Mouse (Mus musculus) forebrain, postnatal 0 days (tissue): ENCODE data around the gene Tulp2. TPM values are rescaled to one million over a fixed set of nuclear protein-coding genes. Genes with fewer than 3 reads are reported as not detected.

Experiments
- ATAC-seq: fragments of 200-750 bp; cut with Nextera tagmentation; 2 replicates; pipeline ENCODE4 v1.8.0; 2017; ENCODE audit warnings: mild to moderate bottlenecking, moderate library complexity
- DNase-seq: peaks from one replicate; pipeline ENCODE4 v3.0.0-alpha.2; 2015
- H3K27ac ChIP-seq: fragments of 300-500 bp; sonication (generic); 2 replicates; pipeline ENCODE4 v1.5.1; 2014; ENCODE audit warnings: low read depth, mild to moderate bottlenecking, antibody characterized with exemption, low read length, moderate library complexity, mixed read lengths
- H3K27me3 ChIP-seq: fragments of 300-500 bp; sonication (generic); 2 replicates; pipeline ENCODE4 v1.6.1; 2014; ENCODE audit warnings: mild to moderate bottlenecking, low read length, mixed read lengths; ENCODE audit not compliant: insufficient read depth
- H3K36me3 ChIP-seq: fragments of 300-500 bp; sonication (generic); 2 replicates; pipeline ENCODE4 v1.6.1; 2014; ENCODE audit warnings: mild to moderate bottlenecking, moderate library complexity; ENCODE audit not compliant: insufficient read depth
- H3K4me1 ChIP-seq: fragments of 300-500 bp; sonication (generic); 2 replicates; pipeline ENCODE4 v1.6.1; 2014; ENCODE audit warnings: antibody characterized with exemption; ENCODE audit not compliant: insufficient read depth
- H3K4me2 ChIP-seq: fragments of 300-500 bp; sonication (generic); 2 replicates; pipeline ENCODE4 v1.6.1; 2014; ENCODE audit warnings: low read depth, mild to moderate bottlenecking, moderate library complexity
- H3K4me3 ChIP-seq: fragments of 300-500 bp; sonication (generic); 2 replicates; pipeline ENCODE4 v1.5.1; 2014; ENCODE audit warnings: low read depth, low read length, mixed read lengths
- H3K9ac ChIP-seq: fragments of 300-500 bp; sonication (generic); 2 replicates; pipeline ENCODE4 v1.6.1; 2014; ENCODE audit warnings: mild to moderate bottlenecking
- H3K9me3 ChIP-seq: fragments of 300-500 bp; sonication (generic); 2 replicates; pipeline ENCODE4 v1.6.1; 2016; ENCODE audit warnings: low read length
- CTCF ChIP-seq: sonication (generic); IDR thresholded peaks from 2 replicates; pipeline ENCODE4 v1.5.1; 2016; ENCODE audit warnings: antibody characterized with exemption, control low read depth, low read depth
- WGBS: fragments of 180-500 bp; shearing (Covaris S2); extraction: QIAGEN DNeasy Blood & Tissue Kit; methylation state at CpG from one replicate; pipeline ENCODE4 v1.1.7; 2014; 5-methylcytosine and 5-hydroxymethylcytosine counted together
- polyA plus RNA-seq: library from polyadenylated mRNA; unstranded; fragments of >200 nt; fragmentation: Nextera tagmentation; extraction: Ambion mirVana; gene quantifications from 2 replicates; pipeline ENCODE4 v1.2.1, GENCODE M21; 2015
- total RNA-seq: library from RNA; depleted of rRNA; stranded (reverse); fragments of >200 nt; gene quantifications from 2 replicates; pipeline ENCODE4 v1.2.3, GENCODE M21; 2014

Tulp2 gene
- total and polyA plus RNA-seq, 2 experiments from 2014 or later: 0.07 to 0.19 TPM

DNA sequence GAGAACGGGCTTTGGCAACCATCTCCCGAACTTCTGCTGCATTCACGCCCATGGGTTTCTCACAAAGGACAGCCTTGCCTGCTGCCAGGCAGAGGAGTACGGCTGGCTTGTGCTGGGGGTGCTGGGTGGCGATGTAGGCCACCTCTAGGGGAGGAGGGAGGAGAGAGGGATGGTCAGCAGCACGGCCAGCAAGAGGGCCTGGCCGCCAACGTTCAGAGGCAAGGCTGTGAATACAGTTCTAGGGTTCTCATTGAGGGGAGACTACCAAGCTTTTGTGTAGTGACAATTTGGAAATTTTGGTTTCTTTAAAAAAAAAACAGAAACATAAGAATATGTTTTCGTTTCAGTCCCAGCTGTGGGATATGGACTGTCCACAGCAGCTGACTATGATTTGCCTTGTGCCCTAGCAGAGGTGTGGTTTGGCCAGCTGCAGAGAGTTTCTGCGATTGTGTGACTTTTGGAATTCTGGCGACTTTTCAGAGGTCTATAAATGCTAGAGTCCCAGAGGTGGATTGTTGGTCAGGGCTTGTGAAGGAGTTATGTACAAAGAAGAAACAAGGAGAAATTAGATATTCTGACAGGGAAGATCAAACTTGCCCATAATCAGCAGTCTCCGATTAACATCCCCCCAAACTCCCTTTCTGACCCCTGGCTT is 5.2 kb downstream of the Tulp2 start, which contains the start of gene Gm45808:
Gm45808 (minus strand) TSS at position 51 of the 655 bp plus-strand sequence.
- ATAC-seq (no peak), DNase-seq (no peak)
- Histone ChIP-seq H3K4me3 (no peak within 1 kb of the TSS), H3K9ac (peak within 1 kb of the TSS; percentile 50; the same call in 1 of the 2 replicates), H3K4me1 (0 out of 2 replicates have a peak, but pooled peaks cover 6% of the 10 kb centered on the region), H3K27ac (no peak within 1 kb of the TSS), H3K36me3 (no peaks in the 10 kb centered on the region), H3K9me3 (no peaks in the 10 kb centered on the region), H3K27me3 (no peaks in the 10 kb centered on the region), H3K4me2 (0 out of 2 replicates have a peak within 1 kb of the TSS, but pooled peaks have one; percentile 48)
- WGBS: 75% methylated on average over 12 of the region's 12 CpGs
- TF ChIP-seq CTCF: no peak

DNA sequence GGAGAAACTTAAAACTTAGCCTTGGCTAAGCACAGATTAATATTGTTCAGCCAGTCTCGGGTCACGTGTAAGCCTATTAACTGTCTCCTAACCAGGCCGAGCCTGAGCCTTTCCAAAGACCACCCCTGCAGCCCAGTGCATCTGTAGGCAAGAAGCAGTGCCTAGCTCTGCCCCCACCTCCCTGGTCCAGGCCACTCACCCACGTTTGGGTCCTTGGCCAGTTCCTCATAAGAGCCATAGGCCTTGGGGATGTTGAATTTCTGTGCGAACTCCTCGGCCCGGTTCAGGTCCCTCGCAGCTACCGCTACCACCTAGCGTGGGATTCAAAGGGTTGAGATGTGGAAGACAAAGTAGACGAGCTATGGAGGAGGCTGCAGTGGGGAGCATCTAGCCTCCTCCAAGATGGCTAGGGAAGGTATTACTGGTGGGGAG is 6.2 kb downstream of the Tulp2 start:
- peak; percentile 63 for ATAC-seq
- peak overlapping the region; percentile 31 for H3K4me3 ChIP-seq
- H3K9ac ChIP-seq: peak overlapping the region; percentile 50; the same call in 1 of the 2 replicates
- H3K27me3 ChIP-seq: no peaks in the 10 kb centered on the region
- peaks cover 4% of the 10 kb centered on the region; the same call in 1 of the 2 replicates for H3K36me3 ChIP-seq
- H3K9me3 ChIP-seq: no peaks in the 10 kb centered on the region
- no peak for TF ChIP-seq CTCF
- peak overlapping the region; percentile 48 for H3K4me2 ChIP-seq
- DNase-seq: peak; percentile 58
- H3K4me1 ChIP-seq: 0 out of 2 replicates have a peak, but pooled peaks cover 6% of the 10 kb centered on the region
- H3K27ac ChIP-seq: peak overlapping the region; percentile 80
- WGBS: 21% methylated on average over 11 of the region's 11 CpGs

DNA sequence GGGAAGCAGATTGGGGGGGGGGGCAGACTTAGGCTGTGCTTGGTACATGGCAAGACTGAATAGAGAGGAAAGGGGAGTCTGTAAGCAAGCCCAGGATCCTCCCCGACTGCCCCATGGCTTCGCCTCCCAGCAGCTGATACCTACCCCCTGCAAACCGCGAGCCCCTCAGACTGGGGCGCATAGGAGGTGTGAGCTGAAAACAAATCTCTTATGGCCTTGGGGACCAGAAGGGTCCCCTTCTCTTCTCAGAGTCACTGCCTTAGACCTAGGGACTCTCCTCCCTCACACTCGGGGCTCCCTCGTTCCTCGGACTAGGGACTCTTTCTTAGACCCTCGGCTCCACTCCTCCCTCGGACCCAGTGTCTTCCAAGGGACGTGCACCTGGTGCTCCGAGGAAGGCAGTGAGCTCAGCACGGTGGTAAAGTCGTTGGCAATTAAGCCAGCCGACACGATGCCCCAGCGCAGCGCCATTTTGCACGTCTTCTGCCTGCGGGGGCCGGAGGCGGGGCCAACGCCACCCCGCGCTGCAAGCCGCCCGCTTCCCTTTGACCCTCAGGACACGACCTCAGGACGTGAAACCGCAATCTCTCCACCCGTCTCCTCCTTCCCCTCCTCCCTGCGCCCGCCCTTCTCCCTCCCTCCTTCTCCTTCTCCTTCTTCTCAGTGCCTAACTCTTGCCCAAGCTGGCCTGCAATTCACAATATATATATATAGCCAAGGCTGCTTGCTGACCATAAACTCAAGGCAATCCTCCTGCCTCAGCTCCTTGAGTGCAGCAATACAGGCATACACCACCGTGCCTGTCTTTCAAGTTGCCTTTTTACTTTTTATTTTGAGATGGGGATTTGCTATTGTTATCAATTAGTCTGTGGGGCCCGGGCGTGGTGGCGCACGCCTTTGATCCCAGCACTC is 6.9 kb downstream of the Tulp2 start, which contains the start of gene Dhdh:
Dhdh (minus strand) TSS at position 513 of the 912 bp plus-strand sequence.
- Histone ChIP-seq H3K27me3 (no peaks in the 10 kb centered on the region), H3K36me3 (peaks cover 11% of the 10 kb centered on the region; the same call in 1 of the 2 replicates), H3K4me3 (peak within 1 kb of the TSS; percentile 31), H3K9ac (peak within 1 kb of the TSS; percentile 50), H3K4me1 (0 out of 2 replicates have a peak, but pooled peaks cover 6% of the 10 kb centered on the region), H3K9me3 (no peaks in the 10 kb centered on the region), H3K4me2 (peak within 1 kb of the TSS; percentile 48), H3K27ac (peak within 1 kb of the TSS; percentile 80)
- 8% methylated on average over 36 of the region's 38 CpGs for WGBS
- no peak for TF ChIP-seq CTCF
- DNase-seq: no peak
- peak; percentile 69 for ATAC-seq

DNA sequence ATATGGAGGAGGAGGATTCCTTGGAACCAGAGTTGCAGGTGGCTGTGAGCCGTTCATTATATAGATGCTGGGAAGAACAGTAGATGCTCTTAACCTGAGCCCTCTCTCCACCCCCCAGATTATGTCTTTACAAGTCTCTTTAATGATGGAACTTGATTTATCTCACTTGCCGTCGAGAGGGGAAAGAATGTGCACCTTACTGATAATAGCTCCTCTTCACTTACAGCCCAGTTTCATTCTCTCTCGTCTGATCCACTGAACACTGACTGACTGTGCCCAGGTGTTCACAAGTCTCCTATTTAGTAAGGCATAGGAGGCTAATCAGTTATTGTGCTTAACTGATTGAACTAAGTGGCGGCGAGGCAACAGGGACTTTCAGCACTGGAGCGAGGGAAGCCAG is 7.9 kb downstream of the Tulp2 start:
- Histone ChIP-seq H3K36me3 (peaks cover 21% of the 10 kb centered on the region), H3K9me3 (no peaks in the 10 kb centered on the region), H3K9ac (no peak overlapping the region), H3K4me2 (no peak overlapping the region), H3K4me1 (0 out of 2 replicates have a peak, but pooled peaks cover 6% of the 10 kb centered on the region), H3K27ac (no peak overlapping the region), H3K4me3 (no peak overlapping the region), H3K27me3 (no peaks in the 10 kb centered on the region)
- DNase-seq: no peak
- TF ChIP-seq CTCF: no peak
- no peak for ATAC-seq
- WGBS: 73% methylated on average over 7 of the region's 7 CpGs

DNA sequence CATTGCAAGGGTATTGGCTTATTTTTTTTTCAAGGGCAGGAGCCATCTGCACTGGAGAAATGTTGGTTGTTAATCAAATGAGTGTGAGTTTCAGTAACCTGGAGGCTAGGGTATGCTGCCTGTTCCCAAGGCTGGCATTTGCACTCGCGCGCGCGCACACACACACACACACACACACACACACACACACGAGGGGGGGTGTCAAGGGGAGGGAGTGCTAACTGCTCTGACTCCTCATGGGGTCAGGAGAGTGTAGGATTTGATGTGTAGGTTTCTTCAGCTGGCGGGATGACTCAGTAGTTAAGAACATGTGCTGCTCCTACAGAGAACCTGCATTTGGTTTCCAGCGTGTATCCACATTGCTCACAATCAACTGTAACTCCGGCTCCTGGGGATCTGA is 9.1 kb downstream of the Tulp2 start:
- TF ChIP-seq CTCF: no peak
- no peaks in the 10 kb centered on the region for H3K27me3 ChIP-seq
- no peak for DNase-seq
- peaks cover 34% of the 10 kb centered on the region for H3K36me3 ChIP-seq
- WGBS: 60% methylated on average over 9 of the region's 9 CpGs
- no peaks in the 10 kb centered on the region for H3K9me3 ChIP-seq
- no peak overlapping the region for H3K27ac ChIP-seq
- H3K4me3 ChIP-seq: no peak overlapping the region
- 0 out of 2 replicates have a peak, but pooled peaks cover 6% of the 10 kb centered on the region for H3K4me1 ChIP-seq
- ATAC-seq: no peak
- H3K4me2 ChIP-seq: no peak overlapping the region
- H3K9ac ChIP-seq: no peak overlapping the region

DNA sequence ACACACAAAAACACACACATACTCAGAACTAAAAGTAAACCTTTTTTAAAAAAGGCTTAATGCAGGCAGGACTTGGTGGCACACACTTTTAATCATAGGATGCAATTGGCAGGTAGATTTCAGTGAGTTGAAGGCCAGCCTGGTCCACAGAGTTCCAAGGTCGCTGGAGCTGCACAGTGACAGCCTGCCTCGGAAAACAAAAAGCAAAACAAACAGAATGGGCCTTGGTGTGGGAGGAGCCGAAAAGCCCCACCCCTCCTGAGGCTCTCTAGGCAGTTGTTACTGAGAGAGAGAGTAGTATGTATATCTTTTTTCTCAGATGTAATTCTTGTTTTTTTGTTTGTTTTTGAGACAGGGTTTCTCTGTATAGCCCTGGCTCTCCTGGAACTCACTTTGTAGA is 9.6 kb downstream of the Tulp2 start:
- 0 out of 2 replicates have a peak, but pooled peaks cover 6% of the 10 kb centered on the region for H3K4me1 ChIP-seq
- no peaks in the 10 kb centered on the region for H3K27me3 ChIP-seq
- H3K27ac ChIP-seq: no peak overlapping the region
- H3K9ac ChIP-seq: no peak overlapping the region
- peaks cover 38% of the 10 kb centered on the region for H3K36me3 ChIP-seq
- no peaks in the 10 kb centered on the region for H3K9me3 ChIP-seq
- ATAC-seq (no peak), DNase-seq (no peak)
- H3K4me2 ChIP-seq: no peak overlapping the region
- WGBS: 30% methylated on average over 3 of the region's 3 CpGs
- TF ChIP-seq CTCF: no peak
- no peak overlapping the region for H3K4me3 ChIP-seq
